20 mouse cellular contexts compared by ENCODE assay signal in genomic region chr4:107052962-107053553, GRCm38 (mm10). TPM values are rescaled to one million over a fixed set of nuclear protein-coding genes. Genes with fewer than 3 reads are reported as not detected.
DNase-seq lines count a peak whose midpoint lies in the region; ATAC-seq and TF ChIP-seq lines count a peak whose summit lies in the region.
"Had no signal": no experiment of that assay in that cellular context is flagged by ENCODE, and none has a peak within 500 bp of the region (broad histone marks: within the 10 kb centered on the region; RNA-seq: fewer than 3 reads in every experiment).

No protein-coding gene starts in this region.

- H3K4me1 ChIP-seq in heart, adult 2 months (ENCODE audit: control insufficient read depth, insufficient read depth, low read length): no peaks in the 10 kb centered on the region
- no peaks in the 10 kb centered on the region for H3K4me1 ChIP-seq in midbrain, embryonic 12.5 days
- no peaks in the 10 kb centered on the region for H3K4me1 ChIP-seq in midbrain, embryonic 14.5 days (ENCODE audit: control insufficient read depth, insufficient read depth, low read length)
- H3K4me1 ChIP-seq in MEL (ENCODE audit: control insufficient read depth in 1 of 2, insufficient read depth in 2 of 2, low read length in 2 of 2): no peaks in the 10 kb centered on the region
- H3K4me1 ChIP-seq in limb, embryonic 15.5 days: no peaks in the 10 kb centered on the region; the same call in 1 of the 2 replicates

- H3K36me3 ChIP-seq in heart, adult 2 months (ENCODE audit: control insufficient read depth, insufficient read depth, low read length): no peaks in the 10 kb centered on the region
- H3K36me3 ChIP-seq in midbrain, embryonic 12.5 days: peaks cover 35% of the 10 kb centered on the region
- H3K36me3 ChIP-seq in midbrain, embryonic 14.5 days (ENCODE audit: control insufficient read depth, insufficient read depth, low read length): peaks cover 39% of the 10 kb centered on the region
- H3K36me3 ChIP-seq in MEL (ENCODE audit: control insufficient read depth in 1 of 2, insufficient read depth in 2 of 2, low read length in 2 of 2): no peaks in the 10 kb centered on the region
- H3K36me3 ChIP-seq in limb, embryonic 15.5 days: peaks cover 31% of the 10 kb centered on the region

- no peak for TF ChIP-seq EP300 in heart, adult 2 months (IDR thresholded peaks at IDR 0.05; ENCODE audit: insufficient read depth, low read depth, low read length)
- TF ChIP-seq EP300 in MEL (IDR thresholded peaks at IDR 0.05; ENCODE audit: low read depth in 1 of 2, low read length in 2 of 2): no peak

- no peaks in the 10 kb centered on the region for H3K27me3 ChIP-seq in heart, adult 2 months (ENCODE audit: control insufficient read depth, insufficient read depth, low read length)
- no peaks in the 10 kb centered on the region for H3K27me3 ChIP-seq in midbrain, embryonic 12.5 days
- H3K27me3 ChIP-seq in midbrain, embryonic 14.5 days (ENCODE audit: control insufficient read depth, insufficient read depth, low read length): no peaks in the 10 kb centered on the region
- H3K27me3 ChIP-seq in MEL (ENCODE audit: control insufficient read depth in 1 of 2, insufficient read depth in 2 of 2, low read length in 2 of 2): no peaks in the 10 kb centered on the region
- no peaks in the 10 kb centered on the region for H3K27me3 ChIP-seq in limb, embryonic 15.5 days

- ATAC-seq in midbrain, embryonic 12.5 days (ENCODE audit: low FRiP score, low read depth): no peak
- ATAC-seq in midbrain, embryonic 14.5 days (ENCODE audit: low FRiP score, low TSS enrichment): no peak
- no peak for ATAC-seq in limb, embryonic 15.5 days (ENCODE audit: insufficient number of reproducible peaks, low FRiP score, low TSS enrichment, low read depth)
- ATAC-seq: intestine, embryonic 16.5 days had no signal

- no peak overlapping the region for H3K9ac ChIP-seq in heart, adult 2 months (ENCODE audit: low read depth, low read length)
- H3K9ac ChIP-seq in midbrain, embryonic 12.5 days (replicated peaks): no peak overlapping the region
- no peak overlapping the region for H3K9ac ChIP-seq in midbrain, embryonic 14.5 days (replicated peaks; ENCODE audit: low read length)
- no peak overlapping the region for H3K9ac ChIP-seq in MEL (ENCODE audit: control insufficient read depth, low read depth, low read length, poor library complexity, severe bottlenecking)
- H3K9ac ChIP-seq in limb, embryonic 15.5 days: no peak overlapping the region
- H3K9ac ChIP-seq: lung, embryonic 14.5 days had no signal

- no peak for DNase-seq in heart, adult 2 months
- no peak for DNase-seq in heart, postnatal 36 days
- no peak for DNase-seq in midbrain, embryonic 14.5 days
- DNase-seq in MEL (ENCODE audit: low read depth, low spot score): peak; percentile 60
- no peak for DNase-seq in ovary, postnatal 10 days (ENCODE audit: low spot score)
- DNase-seq in kidney, postnatal 25 days: no peak
- DNase-seq: cerebellum, postnatal 14 days; heart, adult 18-20 months; liver; lung, embryonic 14.5 days; thymus, postnatal 4 days had no signal

- H3K4me2 ChIP-seq in midbrain, embryonic 12.5 days (replicated peaks): no peak overlapping the region
- no peak overlapping the region for H3K4me2 ChIP-seq in midbrain, embryonic 14.5 days (ENCODE audit: low read length)
- no peak overlapping the region for H3K4me2 ChIP-seq in limb, embryonic 15.5 days
- H3K4me2 ChIP-seq: lung, embryonic 14.5 days had no signal

- no peak for TF ChIP-seq POLR2A in heart, adult 2 months (IDR thresholded peaks at IDR 0.05; ENCODE audit: insufficient read depth, low read depth, low read length)
- no peak for TF ChIP-seq POLR2A in MEL (IDR thresholded peaks at IDR 0.05; ENCODE audit: control insufficient read depth in 1 of 2, insufficient read depth in 1 of 2, low read depth in 1 of 2, low read length in 2 of 2, poor library complexity in 1 of 2)

- no peak overlapping the region for H3K27ac ChIP-seq in heart, adult 2 months
- H3K27ac ChIP-seq in midbrain, embryonic 12.5 days (replicated peaks): peak overlapping the region; percentile 56
- H3K27ac ChIP-seq in midbrain, embryonic 14.5 days (replicated peaks; ENCODE audit: low read depth, low read length): no peak overlapping the region
- no peak overlapping the region for H3K27ac ChIP-seq in MEL (ENCODE audit: control insufficient read depth, low read depth, low read length)
- H3K27ac ChIP-seq in limb, embryonic 15.5 days: 0 out of 2 replicates have a peak overlapping the region, but pooled peaks have one; percentile 9

- no peak overlapping the region for H3K4me3 ChIP-seq in heart, adult 2 months
- no peak overlapping the region for H3K4me3 ChIP-seq in midbrain, embryonic 12.5 days
- H3K4me3 ChIP-seq in midbrain, embryonic 14.5 days (replicated peaks; ENCODE audit: low read depth, low read length): no peak overlapping the region
- no peak overlapping the region for H3K4me3 ChIP-seq in MEL (ENCODE audit: control insufficient read depth in 1 of 2, insufficient read depth in 1 of 2, low read depth in 2 of 2, low read length in 2 of 2)
- H3K4me3 ChIP-seq in limb, embryonic 15.5 days: no peak overlapping the region
- H3K4me3 ChIP-seq: myocyte had no signal

- no peaks in the 10 kb centered on the region for H3K79me2 ChIP-seq in heart, adult 2 months (replicated peaks; ENCODE audit: control insufficient read depth, insufficient read depth, low read length)
- H3K79me2 ChIP-seq in MEL (ENCODE audit: control insufficient read depth, insufficient read depth, low read length, poor library complexity): no peaks in the 10 kb centered on the region

- TF ChIP-seq RAD21 in MEL (IDR thresholded peaks at IDR 0.05; ENCODE audit: low read depth, low read length): no peak

- 62% methylated on average over 5 of the region's 5 CpGs for WGBS in heart, adult 2 months
- 43% methylated on average over 5 of the region's 5 CpGs for WGBS in midbrain, embryonic 12.5 days
- WGBS in midbrain, embryonic 14.5 days: 40% methylated on average over 5 of the region's 5 CpGs
- 48% methylated on average over 5 of the region's 5 CpGs for WGBS in limb, embryonic 15.5 days

- TF ChIP-seq CTCF in heart, adult 2 months (IDR thresholded peaks at IDR 0.05): peak; percentile 33
- TF ChIP-seq CTCF in MEL (IDR thresholded peaks at IDR 0.05 in 2 of 3, conservative IDR thresholded peaks at IDR 0.05 in 1 of 3; ENCODE audit: control insufficient read depth in 1 of 3, insufficient read depth in 1 of 3, low read depth in 2 of 3, low read length in 3 of 3, poor library complexity in 1 of 3, severe bottlenecking in 1 of 3): no peak

- H3K9me3 ChIP-seq in midbrain, embryonic 12.5 days: no peaks in the 10 kb centered on the region
- no peaks in the 10 kb centered on the region for H3K9me3 ChIP-seq in midbrain, embryonic 14.5 days (ENCODE audit: control insufficient read depth, low read length)
- no peaks in the 10 kb centered on the region for H3K9me3 ChIP-seq in MEL (replicated peaks; ENCODE audit: insufficient read depth, low read length)
- H3K9me3 ChIP-seq in limb, embryonic 15.5 days: no peaks in the 10 kb centered on the region

- intact Hi-C loops in heart, adult 2 months (cut with DNase I): loop anchor here (5.0 kb wide), 1 partner anchor 216 kb away; no protein-coding TSS in a partner anchor
- intact Hi-C loops in heart, postnatal 36 days (cut with DNase I): no loop called here

TF ChIP-seq in MEL, 35 proteins besides CTCF, POLR2A, EP300 and RAD21 (continues in another document):
- TF ChIP-seq POLR2AphosphoS5 (IDR thresholded peaks at IDR 0.05; ENCODE audit: borderline replicate concordance, low read depth, low read length): no peak
- no peak for TF ChIP-seq USF1 (IDR thresholded peaks at IDR 0.05; ENCODE audit: low read depth, low read length)
- TF ChIP-seq MYB (IDR thresholded peaks at IDR 0.05; ENCODE audit: low read depth, low read length): no peak
- TF ChIP-seq HCFC1 (IDR thresholded peaks at IDR 0.05; ENCODE audit: low read depth, low read length): no peak
- no peak for TF ChIP-seq MYC (IDR thresholded peaks at IDR 0.05; ENCODE audit: low read depth, low read length)
- no peak for TF ChIP-seq TAL1 (IDR thresholded peaks at IDR 0.05; ENCODE audit: low read length)
- TF ChIP-seq MAZ (IDR thresholded peaks at IDR 0.05; ENCODE audit: low read depth, low read length): no peak
- no peak for TF ChIP-seq ZMIZ1 (IDR thresholded peaks at IDR 0.05; ENCODE audit: low read depth, low read length)

RNA-seq across cellular contexts. Expression of gene Mrpl37, which starts 13.6 kb away (rescaled TPM):
- total RNA-seq in heart, adult 2 months (2021): 100 to 1,000 TPM in 1 of 2 experiments, 10 to 100 TPM in 1; 96.3 to 103 TPM
- polyA plus RNA-seq in heart, adult 2 months (2012; rRNA removed): 113 and 180 TPM in 2 replicates
- total RNA-seq in heart, postnatal 36 days (2021): 100 to 1,000 TPM; 102 to 110 TPM
- 91.0 and 91.9 TPM in 2 replicates for polyA plus RNA-seq in midbrain, embryonic 12.5 days (2016; fragmentation: Nextera tagmentation; extraction: Ambion mirVana)
- 72.9 and 85.5 TPM in 2 replicates for polyA plus RNA-seq in midbrain, embryonic 14.5 days (2014; fragmentation: Nextera tagmentation; extraction: Ambion mirVana)
- 69.6 and 73.1 TPM in 2 replicates for total RNA-seq in MEL (2012; rRNA removed)
- polyA plus RNA-seq in MEL (2012; ENCODE audit: insufficient read depth in 1 of 2, insufficient read length in 2 of 2, low read depth in 1 of 2, low replicate concordance in 2 of 2, missing spikeins in 1 of 2): 100 to 1,000 TPM; 153 to 423 TPM
- 87.8 and 88.3 TPM in 2 replicates for polyA plus RNA-seq in limb, embryonic 15.5 days (2015; fragmentation: Nextera tagmentation; extraction: Ambion mirVana)

RNA-seq across cellular contexts. Expression of gene Cyb5rl, which starts 13.7 kb away (rescaled TPM):
- total RNA-seq in heart, adult 2 months (2021): 10 to 100 TPM; 21.9 to 25.9 TPM
- polyA plus RNA-seq in heart, adult 2 months (2012; rRNA removed): 12.6 and 15.4 TPM in 2 replicates
- total RNA-seq in heart, postnatal 36 days (2021): 10 to 100 TPM; 19.3 to 21.4 TPM
- 5.8 and 9.5 TPM in 2 replicates for polyA plus RNA-seq in midbrain, embryonic 12.5 days (2016; fragmentation: Nextera tagmentation; extraction: Ambion mirVana)
- 5.2 and 5.3 TPM in 2 replicates for polyA plus RNA-seq in midbrain, embryonic 14.5 days (2014; fragmentation: Nextera tagmentation; extraction: Ambion mirVana)
- total RNA-seq in MEL (2012; rRNA removed): 5.6 and 8.5 TPM in 2 replicates
- polyA plus RNA-seq in MEL (2012; ENCODE audit: insufficient read depth in 1 of 2, insufficient read length in 2 of 2, low read depth in 1 of 2, low replicate concordance in 2 of 2, missing spikeins in 1 of 2): 1 to 10 TPM in 1 of 2 experiments, not detected in 1; 9.3 TPM
- polyA plus RNA-seq in limb, embryonic 15.5 days (2015; fragmentation: Nextera tagmentation; extraction: Ambion mirVana): 8.0 and 8.4 TPM in 2 replicates

RNA-seq across cellular contexts. Expression of gene Cdcp2, which starts 43.6 kb away (rescaled TPM):
- not detected for total RNA-seq in heart, adult 2 months (2021)
- polyA plus RNA-seq in heart, adult 2 months (2012; rRNA removed): not detected in 2 replicates
- total RNA-seq in heart, postnatal 36 days (2021): not detected
- 0.06 and 0.09 TPM in 2 replicates for polyA plus RNA-seq in midbrain, embryonic 12.5 days (2016; fragmentation: Nextera tagmentation; extraction: Ambion mirVana)
- polyA plus RNA-seq in midbrain, embryonic 14.5 days (2014; fragmentation: Nextera tagmentation; extraction: Ambion mirVana): 0.08 TPM in 1 of 2 replicates, not detected in the other
- total RNA-seq in MEL (2012; rRNA removed): not detected in 2 replicates
- not detected for polyA plus RNA-seq in MEL (2012; ENCODE audit: insufficient read depth in 1 of 2, insufficient read length in 2 of 2, low read depth in 1 of 2, low replicate concordance in 2 of 2, missing spikeins in 1 of 2)
- not detected in 2 replicates for polyA plus RNA-seq in limb, embryonic 15.5 days (2015; fragmentation: Nextera tagmentation; extraction: Ambion mirVana)
- total RNA-seq: heart, adult 18-20 months; layer of hippocampus, adult 8-10 months; left cerebral cortex, adult 8-10 months; neutrophil, adult 5-6 weeks had no signal
- polyA plus RNA-seq: embryonic facial prominence, embryonic 11.5 days; heart, postnatal 0 days; intestine, embryonic 16.5 days; lung, embryonic 14.5 days; myocyte had no signal

Comparison
In these comparisons a context has a peak if more than half of its experiments do, and no peak if none do; other contexts are left out.
1. H3K27ac ChIP-seq: peak in midbrain, embryonic 12.5 days (single experiment) and limb, embryonic 15.5 days (single experiment); none in heart, adult 2 months (single experiment), midbrain, embryonic 14.5 days (single experiment) and MEL (single experiment).